Mouse (Mus musculus) ES-E14 (cell line): ENCODE data around the gene Rbm38. TPM values are rescaled to one million over a fixed set of nuclear protein-coding genes. Genes with fewer than 3 reads are reported as not detected.

Experiments
- DNase-seq: peaks from one replicate; pipeline ENCODE4 v3.0.0-alpha.2; 2013; ENCODE audit warnings: low read depth, low spot score
- H3K27ac ChIP-seq: 2 replicates; pipeline ENCODE4 v1.5.1; 2012; ENCODE audit warnings: low read depth, mild to moderate bottlenecking, low read length, moderate library complexity, mixed read lengths; ENCODE audit not compliant: poor library complexity, insufficient read depth, severe bottlenecking
- H3K36me3 ChIP-seq: 2 replicates; pipeline ENCODE4 v1.6.1; 2012; ENCODE audit warnings: mild to moderate bottlenecking, low read length, moderate library complexity, mixed read lengths; ENCODE audit not compliant: control insufficient read depth, poor library complexity, insufficient read depth, severe bottlenecking
- H3K4me1 ChIP-seq, 2 experiments: fragments of 150-350 bp in 1 of 2; sonication (generic) in 1 of 2; 2 replicates each; pipeline ENCODE4 v1.6.1; 2012; ENCODE audit warnings: low read length in 2 of 2, mild to moderate bottlenecking in 1 of 2, mixed read lengths in 1 of 2; ENCODE audit not compliant: control insufficient read depth in 2 of 2, insufficient read depth in 2 of 2, poor library complexity in 1 of 2
- H3K4me3 ChIP-seq, 2 experiments: fragments of 150-350 bp in 1 of 2; sonication (generic) in 1 of 2; 2 replicates each; pipeline ENCODE4 v1.5.1; 2012; ENCODE audit warnings: low read length in 2 of 2, low read depth in 1 of 2, mild to moderate bottlenecking in 1 of 2, mixed read lengths in 1 of 2; ENCODE audit not compliant: insufficient read depth in 1 of 2, poor library complexity in 1 of 2, severe bottlenecking in 1 of 2
- H3K9ac ChIP-seq: 2 replicates; pipeline ENCODE4 v1.6.1; 2012; ENCODE audit warnings: low read depth, mild to moderate bottlenecking, low read length, mixed read lengths; ENCODE audit not compliant: poor library complexity, insufficient read depth, severe bottlenecking
- H3K9me3 ChIP-seq: fragments of 150-350 bp; sonication (generic); 2 replicates; pipeline ENCODE4 v1.6.1; 2012; ENCODE audit warnings: low read depth, mild to moderate bottlenecking, low read length; ENCODE audit not compliant: control insufficient read depth, insufficient read depth
- CHD2 ChIP-seq: IDR thresholded peaks from 2 replicates; pipeline ENCODE4 v1.6.1; 2014; ENCODE audit warnings: mild to moderate bottlenecking, low read depth, low read length, inconsistent platforms
- HCFC1 ChIP-seq: IDR thresholded peaks from 2 replicates; pipeline ENCODE4 v1.6.1; 2012; ENCODE audit warnings: low read length, inconsistent platforms, borderline replicate concordance; ENCODE audit not compliant: insufficient read depth
- MAFK ChIP-seq: IDR thresholded peaks from 2 replicates; pipeline ENCODE4 v1.6.1; 2014; ENCODE audit warnings: mild to moderate bottlenecking, low read depth, low read length, inconsistent platforms; ENCODE audit not compliant: insufficient read depth
- ZC3H11A ChIP-seq: IDR thresholded peaks from 2 replicates; pipeline ENCODE4 v1.6.1; 2012; ENCODE audit warnings: low read depth, mild to moderate bottlenecking, inconsistent platforms, low read length, borderline replicate concordance
- ZNF384 ChIP-seq: IDR thresholded peaks from 2 replicates; pipeline ENCODE4 v1.6.1; 2012; ENCODE audit warnings: low read depth, low read length, inconsistent platforms
- in situ Hi-C, 2 experiments: fragments of 600-800 bp; cut with MboI; formaldehyde crosslinking; loops; one replicate each; pipeline ENCODE4 v1.15.1; 2025; ENCODE audit warnings: low sequenced_read_pairs in 2 of 2, inconsistent platforms in 1 of 2; ENCODE audit not compliant: unreplicated experiment in 2 of 2
- total RNA-seq: library from RNA; depleted of rRNA; stranded (reverse); fragments of 300-350 nt; gene quantifications from 2 replicates; pipeline ENCODE4 v1.2.3, GENCODE M21; 2012

The Rbm38 gene
- total RNA-seq, 1 experiment: 26.7 TPM

GRCm38 (mm10) chr2:173022056-173022681 is 1.9 kb downstream of the Rbm38 start:
- Histone ChIP-seq H3K36me3 (peaks cover 41% of the 10 kb centered on the region), H3K4me1 (peaks cover 0 to 31% of the 10 kb centered on the region in 2 experiments; a peak in 3 of 4 replicates), H3K9me3 (no peaks in the 10 kb centered on the region), H3K9ac (peak overlapping the region; percentile 94), H3K27ac (0 out of 2 replicates have a peak overlapping the region, but pooled peaks have one; percentile 8), H3K4me3 (peak overlapping the region; percentile 88 to 97)
- peak; percentile 36 for DNase-seq
- no peak for TF ChIP-seq MAFK
- TF ChIP-seq ZNF384: no peak
- no peak for TF ChIP-seq ZC3H11A
- TF ChIP-seq CHD2: no peak
- TF ChIP-seq HCFC1: no peak
- in situ Hi-C loops: no loop called here

- in situ Hi-C loops: no loop called here
- peaks cover 0 to 28% of the 10 kb centered on the region in 2 experiments; a peak in 3 of 4 replicates for H3K4me1 ChIP-seq
- TF ChIP-seq CHD2: no peak
- no peak for TF ChIP-seq ZC3H11A
- no peak for TF ChIP-seq ZNF384
- no peak for TF ChIP-seq HCFC1
- peak overlapping the region; percentile 88 to 97 for H3K4me3 ChIP-seq
- H3K27ac ChIP-seq: no peak overlapping the region
- DNase-seq: no peak
- H3K9me3 ChIP-seq: no peaks in the 10 kb centered on the region
- peaks cover 47% of the 10 kb centered on the region for H3K36me3 ChIP-seq
- peak overlapping the region; percentile 94 for H3K9ac ChIP-seq
Observed at GRCm38 (mm10) chr2:173022813-173023212, 2.5 kb downstream of the Rbm38 start.

- in situ Hi-C loops: no loop called here
- Histone ChIP-seq H3K4me3 (peak overlapping the region; percentile 88 to 97), H3K9ac (peak overlapping the region; percentile 94; the same call in 1 of the 2 replicates), H3K27ac (no peak overlapping the region), H3K36me3 (peaks cover 52% of the 10 kb centered on the region), H3K9me3 (no peaks in the 10 kb centered on the region), H3K4me1 (peaks cover 0 to 26% of the 10 kb centered on the region in 2 experiments; a peak in 3 of 4 replicates)
- DNase-seq: no peak
- TF ChIP-seq ZC3H11A: no peak
- TF ChIP-seq MAFK: no peak
- no peak for TF ChIP-seq HCFC1
- no peak for TF ChIP-seq CHD2
- no peak for TF ChIP-seq ZNF384
Observed at GRCm38 (mm10) chr2:173023371-173023851, 3.1 kb downstream of the Rbm38 start.

- Histone ChIP-seq H3K4me3 (no peak overlapping the region), H3K27ac (no peak overlapping the region), H3K9me3 (no peaks in the 10 kb centered on the region), H3K9ac (no peak overlapping the region), H3K4me1 (peaks cover 0 to 26% of the 10 kb centered on the region in 2 experiments; a peak in 3 of 4 replicates), H3K36me3 (peaks cover 55% of the 10 kb centered on the region)
- TF ChIP-seq ZNF384: no peak
- TF ChIP-seq MAFK: no peak
- no peak for TF ChIP-seq CHD2
- TF ChIP-seq ZC3H11A: no peak
- TF ChIP-seq HCFC1: no peak
- DNase-seq: no peak
- in situ Hi-C loops: no loop called here
Observed at GRCm38 (mm10) chr2:173023966-173024365, 3.7 kb downstream of the Rbm38 start.

GRCm38 (mm10) chr2:173024392-173024791 is 4.1 kb downstream of the Rbm38 start:
- TF ChIP-seq ZNF384 (no peak), MAFK (no peak), HCFC1 (no peak)
- Histone ChIP-seq H3K36me3 (peaks cover 59% of the 10 kb centered on the region), H3K27ac (no peak overlapping the region), H3K4me3 (no peak overlapping the region), H3K9me3 (no peaks in the 10 kb centered on the region), H3K9ac (no peak overlapping the region), H3K4me1 (peaks cover 0 to 24% of the 10 kb centered on the region in 2 experiments; a peak in 3 of 4 replicates)
- in situ Hi-C loops: no loop called here
- no peak for DNase-seq
